Mouse (Mus musculus) CD4-positive, CD25-positive, alpha-beta regulatory T cell, adult 4 months (primary cell): Measurements from ENCODE around the gene Rpf1. TPM values are rescaled to one million over a fixed set of nuclear protein-coding genes. Genes with fewer than 3 reads are reported as not detected.

Experiments
- ATAC-seq: one replicate; pipeline ENCODE4 v1.8.0; 2017
- polyA plus RNA-seq, 2 experiments: library from polyadenylated mRNA; unstranded; fragments of 100-300 nt; shearing (Covaris generic); gene quantifications; one replicate each; pipeline ENCODE4 v1.2.1; 2017

Gene Rpf1
- polyA plus RNA-seq, 2 experiments from 2014 or later, result 37.8 to 49.8 TPM

- ATAC-seq, result peak; percentile 58
Observed at GRCm38 (mm10) chr3:146500003-146500809, 21.0 kb downstream of the Rpf1 start.

GRCm38 (mm10) chr3:146499431-146500002, 21.7 kb downstream of the Rpf1 start, which contains the start of the genes Spata1 and Gng5:
TSS of gene Spata1 (minus strand) at chr3:146499753.
TSS of gene Gng5 (plus strand) at chr3:146499807.
- peak; percentile 75 for ATAC-seq

- ATAC-seq, result peak; percentile 32
Observed at GRCm38 (mm10) chr3:146498989-146499388, 22.2 kb downstream of the Rpf1 start.

GRCm38 (mm10) chr3:146494941-146495340, 26.3 kb downstream of the Rpf1 start:
- no peak for ATAC-seq

- no peak for ATAC-seq
Observed at GRCm38 (mm10) chr3:146486464-146486863, 34.8 kb downstream of the Rpf1 start.

GRCm38 (mm10) chr3:146482044-146482443, 39.2 kb downstream of the Rpf1 start:
- no peak for ATAC-seq

GRCm38 (mm10) chr3:146474428-146474827, 46.8 kb downstream of the Rpf1 start:
- ATAC-seq, result no peak

GRCm38 (mm10) chr3:146473741-146474140, 47.5 kb downstream of the Rpf1 start:
- ATAC-seq, result no peak

- no peak for ATAC-seq
Observed at GRCm38 (mm10) chr3:146472657-146473056, 48.6 kb downstream of the Rpf1 start.

GRCm38 (mm10) chr3:146469226-146469625, 52.0 kb downstream of the Rpf1 start:
- ATAC-seq, result no peak

GRCm38 (mm10) chr3:146462939-146463338, 58.3 kb downstream of the Rpf1 start:
- ATAC-seq, result no peak

Other genes with a start within 250 kb of the Rpf1 start
- gene Ssx2ip, start 116.8 kb downstream of the Rpf1 start, polyA plus RNA-seq, result 1 to 10 TPM in 1 of 2 experiments, under 1 TPM in 1; 0.62 to 1.1 TPM
- 1 to 10 TPM; 6.0 to 8.3 TPM for gene Ctbs, start 71.6 kb downstream of the Rpf1 start, polyA plus RNA-seq
- gene Spata1, start 21.7 kb downstream of the Rpf1 start, polyA plus RNA-seq, result 1 to 10 TPM; 7.8 to 8.7 TPM
- gene Gng5, start 21.6 kb downstream of the Rpf1 start, polyA plus RNA-seq, result 100 to 1,000 TPM; 270 to 377 TPM
- gene Uox, start 49.0 kb upstream of the Rpf1 start, polyA plus RNA-seq, result not detected
- gene Dnase2b, start 94.2 kb upstream of the Rpf1 start, polyA plus RNA-seq, result not detected
- not detected for gene 4930503B20Rik, start 129.9 kb upstream of the Rpf1 start, polyA plus RNA-seq
- gene Samd13, start 164.2 kb upstream of the Rpf1 start, polyA plus RNA-seq, result under 1 TPM in 1 of 2 experiments, not detected in 1; 0.52 TPM